Mouse (Mus musculus) E14TG2a.4 (cell line): ENCODE data around the gene Olfr1493-ps1.

Experiments
- H3K27me3 ChIP-seq: 2 replicates; pipeline ENCODE4 v1.6.1; 2014; ENCODE audit warnings: low read length, control low read depth; ENCODE audit not compliant: insufficient read depth
- H3K36me3 ChIP-seq: 2 replicates; pipeline ENCODE4 v1.6.1; 2014; ENCODE audit warnings: low read length, control low read depth; ENCODE audit not compliant: insufficient read depth
- H3K4me1 ChIP-seq: replicated peaks from 2 replicates; pipeline ENCODE4 v1.6.1; 2014; ENCODE audit warnings: low read depth, low read length, control low read depth
- H3K4me3 ChIP-seq: replicated peaks from 2 replicates; pipeline ENCODE4 v1.5.1; 2014; ENCODE audit warnings: mild to moderate bottlenecking, low read length
- H3K9me3 ChIP-seq: 2 replicates; pipeline ENCODE4 v1.6.1; 2014; ENCODE audit warnings: low read length, control low read depth
- CTCF ChIP-seq: conservative IDR thresholded peaks from 2 replicates; pipeline ENCODE4 v1.5.1; 2014; ENCODE audit warnings: low read length
- NANOG ChIP-seq: IDR thresholded peaks from 2 replicates; pipeline ENCODE4 v1.6.1; 2014; ENCODE audit warnings: borderline replicate concordance, low read length, mixed read lengths
- POU5F1 ChIP-seq: IDR thresholded peaks from 2 replicates; pipeline ENCODE4 v1.6.1; 2014; ENCODE audit warnings: low read length, borderline replicate concordance

Gene Olfr1493-ps1

DNA sequence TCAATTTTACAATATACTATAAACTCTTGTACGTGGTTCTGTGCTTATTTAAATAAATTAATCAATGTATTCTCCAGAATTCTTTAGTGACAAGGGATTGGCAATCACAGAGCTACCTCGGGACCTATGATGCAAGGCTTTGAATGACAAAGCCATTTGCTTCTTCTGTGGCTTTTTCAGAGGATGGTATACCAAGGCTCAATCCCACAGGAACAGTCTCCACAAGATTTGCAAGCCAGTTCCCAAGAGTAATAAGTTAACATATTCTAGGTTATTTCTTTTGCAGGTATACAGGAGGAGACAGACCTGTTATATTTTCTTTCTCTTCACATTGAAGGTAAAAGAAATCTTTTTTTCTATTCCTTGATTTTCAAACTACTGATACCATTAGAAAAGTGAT is at the start of gene Olfr1493-ps1:
Gene Olfr1493-ps1 (plus strand): TSS at position 301 of the 400 bp plus-strand sequence.
- TF ChIP-seq POU5F1 (no peak), NANOG (no peak), CTCF (no peak)

DNA sequence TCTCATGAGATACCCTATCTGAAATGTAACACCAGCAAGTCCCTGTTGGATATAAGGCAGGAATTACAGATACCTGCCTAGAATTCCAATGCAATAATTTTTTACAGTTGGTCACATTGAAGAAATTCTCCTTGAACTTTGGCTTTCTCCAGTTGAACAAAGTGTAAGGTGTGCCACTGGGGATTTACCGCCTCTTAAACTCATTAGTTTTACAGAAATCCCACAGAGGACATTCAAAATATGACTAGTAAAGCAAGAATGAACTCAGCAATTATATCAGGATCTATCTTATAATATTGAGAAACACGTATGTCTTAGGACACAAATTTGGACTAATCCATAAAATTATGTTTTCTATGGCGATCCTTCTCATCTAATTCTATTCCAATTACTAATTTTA is 26.1 kb upstream of the Olfr1493-ps1 start, which contains the start of gene Olfr1491:
Gene Olfr1491 (plus strand): TSS at position 301 of the 400 bp plus-strand sequence.
- Histone ChIP-seq H3K4me3 (no peak within 1 kb of the TSS), H3K4me1 (no peaks in the 10 kb centered on the region), H3K36me3 (no peaks in the 10 kb centered on the region), H3K27me3 (no peaks in the 10 kb centered on the region), H3K9me3 (no peaks in the 10 kb centered on the region)
- no peak for TF ChIP-seq POU5F1
- no peak for TF ChIP-seq NANOG
- TF ChIP-seq CTCF: no peak

More for the DNA sequence above, at the start of gene Olfr1493-ps1:
- Histone ChIP-seq H3K9me3 (no peaks in the 10 kb centered on the region), H3K27me3 (no peaks in the 10 kb centered on the region), H3K4me1 (no peaks in the 10 kb centered on the region), H3K36me3 (no peaks in the 10 kb centered on the region), H3K4me3 (no peak within 1 kb of the TSS)

DNA sequence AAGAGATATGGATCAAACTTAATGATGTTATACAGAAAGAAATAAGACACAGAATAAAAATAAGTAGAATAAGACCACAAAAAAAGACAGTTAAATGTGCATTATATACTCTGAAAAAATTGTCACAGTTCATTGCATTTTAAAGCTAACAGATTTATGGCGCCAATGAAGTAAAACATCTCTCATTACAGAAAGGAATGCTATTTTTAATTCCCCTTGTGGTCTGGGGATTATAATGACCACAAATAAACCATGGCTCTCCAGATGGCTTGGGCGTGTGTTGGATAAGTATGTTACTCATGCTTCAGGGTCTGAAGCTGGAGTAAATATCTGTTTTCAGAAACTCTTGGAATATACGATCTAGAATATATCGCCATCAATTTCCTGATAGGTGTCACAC is 16.4 kb downstream of the Olfr1493-ps1 start, which contains the start of gene Olfr1494:
Gene Olfr1494 (plus strand): TSS at position 301 of the 400 bp plus-strand sequence.
- H3K4me3 ChIP-seq: no peak within 1 kb of the TSS
- no peaks in the 10 kb centered on the region for H3K36me3 ChIP-seq
- no peaks in the 10 kb centered on the region for H3K4me1 ChIP-seq
- H3K9me3 ChIP-seq: no peaks in the 10 kb centered on the region
- H3K27me3 ChIP-seq: no peaks in the 10 kb centered on the region
- TF ChIP-seq NANOG: no peak
- TF ChIP-seq POU5F1: no peak
- no peak for TF ChIP-seq CTCF

DNA sequence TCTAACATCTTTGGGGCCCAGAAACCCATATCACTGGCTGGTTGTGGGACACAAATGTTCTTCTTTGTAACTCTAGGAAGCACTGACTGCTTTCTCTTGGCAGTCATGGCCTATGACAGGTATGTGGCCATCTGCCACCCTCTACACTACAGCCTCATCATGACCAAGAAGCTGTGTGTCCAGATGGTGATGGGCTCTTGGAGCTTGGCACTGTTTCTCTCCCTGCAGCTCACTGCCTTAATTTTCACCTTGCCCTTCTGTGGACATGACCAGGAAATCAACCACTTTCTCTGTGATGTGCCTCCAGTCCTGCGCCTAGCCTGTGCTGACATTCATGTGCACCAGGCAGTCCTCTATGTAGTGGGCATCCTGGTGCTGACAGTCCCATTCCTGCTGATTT is 26.3 kb downstream of the Olfr1493-ps1 start:
- TF ChIP-seq CTCF (no peak), NANOG (no peak), POU5F1 (no peak)
- Histone ChIP-seq H3K9me3 (no peaks in the 10 kb centered on the region), H3K4me1 (no peaks in the 10 kb centered on the region), H3K27me3 (no peaks in the 10 kb centered on the region), H3K4me3 (no peak overlapping the region), H3K36me3 (no peaks in the 10 kb centered on the region)

DNA sequence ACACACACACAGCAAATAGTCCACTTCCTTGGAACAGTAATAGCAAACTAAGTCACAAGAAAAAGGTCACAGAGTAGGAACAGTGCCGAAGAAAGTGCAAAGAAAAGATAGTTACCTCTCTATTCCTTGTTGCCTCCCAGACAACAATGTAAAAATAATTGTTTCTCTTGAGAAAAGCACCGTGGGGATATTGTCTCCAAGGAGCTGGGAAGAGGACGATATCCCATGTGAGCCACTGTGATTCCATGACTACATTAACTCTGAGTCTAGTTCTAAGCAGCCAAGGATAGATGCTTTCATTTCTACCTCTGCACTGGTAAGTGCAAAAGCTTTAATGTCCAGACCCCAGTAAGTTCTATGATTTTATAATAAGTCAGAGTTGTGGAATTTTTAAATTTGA is 41.2 kb downstream of the Olfr1493-ps1 start, which contains the start of gene Olfr1495:
Gene Olfr1495 (plus strand): TSS at position 301 of the 400 bp plus-strand sequence.
- no peak within 1 kb of the TSS for H3K4me3 ChIP-seq
- TF ChIP-seq POU5F1: no peak
- no peak for TF ChIP-seq NANOG
- no peak for TF ChIP-seq CTCF
- H3K27me3 ChIP-seq: no peaks in the 10 kb centered on the region
- H3K9me3 ChIP-seq: no peaks in the 10 kb centered on the region
- no peaks in the 10 kb centered on the region for H3K4me1 ChIP-seq
- H3K36me3 ChIP-seq: no peaks in the 10 kb centered on the region

DNA sequence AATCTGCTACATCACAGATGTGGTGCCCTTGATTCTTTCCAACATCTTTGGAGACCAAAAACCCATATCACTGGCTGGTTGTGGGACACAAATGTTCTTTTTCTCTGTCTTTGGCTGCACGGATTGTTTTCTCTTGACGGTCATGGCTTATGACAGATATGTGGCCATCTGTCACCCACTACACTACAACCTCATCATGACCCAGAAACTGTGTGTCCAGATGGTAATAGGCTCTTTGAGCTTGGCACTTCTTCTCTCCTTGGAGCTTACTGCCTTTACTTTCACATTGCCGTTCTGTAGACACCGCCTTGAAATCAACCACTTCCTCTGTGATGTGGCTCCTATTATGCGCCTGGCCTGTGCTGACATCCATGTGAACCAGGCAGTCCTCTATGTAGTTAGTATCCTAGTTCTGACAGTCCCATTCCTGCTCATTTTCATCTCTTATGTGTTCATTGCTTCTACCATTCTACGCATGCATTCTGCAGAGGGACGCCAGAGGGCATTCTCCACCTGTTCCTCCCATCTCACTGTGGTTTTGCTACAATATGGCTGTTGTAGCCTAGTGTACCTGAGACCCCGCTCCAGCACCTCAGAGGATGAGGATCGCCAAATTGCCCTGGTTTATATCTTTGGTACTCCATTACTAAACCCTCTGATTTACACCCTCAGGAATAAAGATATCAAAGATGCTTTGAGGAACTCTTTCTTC is 45.6 kb downstream of the Olfr1493-ps1 start:
- no peaks in the 10 kb centered on the region for H3K9me3 ChIP-seq
- no peaks in the 10 kb centered on the region for H3K36me3 ChIP-seq
- no peak overlapping the region for H3K4me3 ChIP-seq
- H3K4me1 ChIP-seq: no peaks in the 10 kb centered on the region
- H3K27me3 ChIP-seq: no peaks in the 10 kb centered on the region
- TF ChIP-seq CTCF (peak; percentile 24; the same call in 1 of the 2 replicates), NANOG (no peak), POU5F1 (no peak)

DNA sequence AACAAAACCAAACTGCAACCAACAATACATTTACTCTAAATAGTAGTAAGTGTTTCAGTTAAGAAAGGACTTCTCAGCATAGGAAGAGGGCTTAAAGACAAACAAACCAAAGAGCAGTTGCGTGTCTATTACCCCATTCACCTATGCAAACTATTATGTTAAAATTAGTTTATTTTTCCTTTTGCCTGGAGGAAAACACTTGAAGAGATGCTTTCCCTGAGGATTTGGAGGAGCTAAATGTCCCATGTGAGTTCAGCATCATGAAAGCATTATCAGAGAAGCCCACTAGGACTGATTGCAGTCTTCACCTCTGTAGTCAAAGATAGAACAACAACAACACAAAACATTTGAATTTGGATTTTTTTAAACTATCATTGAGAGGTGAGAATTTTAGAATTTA is 54.5 kb downstream of the Olfr1493-ps1 start, which contains the start of gene Olfr1496:
Gene Olfr1496 (plus strand): TSS at position 301 of the 400 bp plus-strand sequence.
- H3K9me3 ChIP-seq: no peaks in the 10 kb centered on the region
- H3K4me3 ChIP-seq: no peak within 1 kb of the TSS
- TF ChIP-seq CTCF (no peak), NANOG (no peak), POU5F1 (no peak)
- H3K4me1 ChIP-seq: no peaks in the 10 kb centered on the region
- H3K36me3 ChIP-seq: no peaks in the 10 kb centered on the region
- H3K27me3 ChIP-seq: no peaks in the 10 kb centered on the region
